In the genomic region with DNA sequence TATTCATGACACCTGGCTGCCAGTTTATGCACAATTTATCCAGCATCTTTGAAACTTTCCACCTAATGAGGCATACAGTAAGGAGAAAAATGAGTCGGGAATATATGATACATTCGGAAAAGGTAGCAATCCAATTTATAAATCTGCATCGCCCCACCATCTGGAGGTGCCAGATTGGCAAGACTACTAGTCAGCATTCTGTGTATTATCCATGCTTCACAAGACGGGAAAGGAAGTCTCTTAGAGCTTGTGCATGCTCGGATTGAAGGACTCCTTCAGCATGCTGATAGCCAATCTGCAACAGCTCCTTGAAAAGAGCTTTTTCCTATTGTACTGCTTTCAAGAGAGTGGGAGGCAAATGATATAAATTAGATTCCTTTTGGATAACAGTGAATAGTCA, we compare ENCODE assay signal across 18 mouse cellular contexts.
DNase-seq lines count a peak whose midpoint lies in the region; TF ChIP-seq lines count a peak whose summit lies in the region.
"Had no signal": no experiment of that assay in that cellular context is flagged by ENCODE, and none has a peak within 500 bp of the region (broad histone marks: within the 10 kb centered on the region; RNA-seq: fewer than 3 reads in every experiment).

No protein-coding gene starts in this region.

- TF ChIP-seq CTCF in layer of hippocampus, adult 2 months (conservative IDR thresholded peaks at IDR 0.05) = no peak

- intact Hi-C loops in left cerebral cortex, postnatal 25 days (cut with DNase I) = no loop called here

- H3K27ac ChIP-seq in layer of hippocampus, adult 2 months = 0 out of 2 replicates have a peak overlapping the region, but pooled peaks have one; percentile 3
- H3K27ac ChIP-seq: embryonic facial prominence, embryonic 10.5 days; heart, embryonic 15.5 days; intestine, embryonic 15.5 days; macrophage; midbrain, embryonic 13.5 days had no signal

- DNase-seq in left cerebral cortex, postnatal 25 days (ENCODE audit: low spot score in 2 of 2) = peak; percentile 10 to 11
- DNase-seq in left cerebral cortex, adult 11 months (ENCODE audit: low spot score) = no peak
- peak; percentile 30 for DNase-seq in cerebellum, adult 11 months
- DNase-seq in cerebellum, adult 9-11 months = peak; percentile 68
- peak; percentile 16 to 56 for DNase-seq in layer of hippocampus, adult 2 months (ENCODE audit: low spot score in 2 of 2)
- no peak for DNase-seq in ovary, adult 18-20 months (ENCODE audit: low spot score)
- DNase-seq in embryo, embryonic 10 days (ENCODE audit: low spot score) = no peak
- no peak for DNase-seq in urinary bladder, postnatal 14 days (ENCODE audit: low spot score)
- DNase-seq: heart, adult 11 months; liver; lung, adult 18-20 months; thymus, adult 18-20 months had no signal

- H3K4me3 ChIP-seq in layer of hippocampus, adult 2 months = no peak overlapping the region
- H3K4me3 ChIP-seq: embryonic facial prominence, embryonic 10.5 days; erythroblast, embryonic 14.5 days; heart, embryonic 15.5 days; intestine, embryonic 15.5 days; midbrain, embryonic 13.5 days had no signal

Comparison
In these comparisons a context has a peak if more than half of its experiments do, and no peak if none do; other contexts are left out.
1. DNase-seq: peak in left cerebral cortex, postnatal 25 days (2 of 2), cerebellum, adult 11 months (single experiment), cerebellum, adult 9-11 months (single experiment) and layer of hippocampus, adult 2 months (2 of 2); none in left cerebral cortex, adult 11 months (single experiment), ovary, adult 18-20 months (single experiment), embryo, embryonic 10 days (single experiment) and urinary bladder, postnatal 14 days (single experiment).